Mouse (Mus musculus): ENCODE results near the gene Fut9. TPM values are rescaled to one million over a fixed set of nuclear protein-coding genes. Genes with fewer than 3 reads are reported as not detected.

The Fut9 gene
- polyA plus RNA-seq, 1 experiment from 2014 or later = not detected

DNA sequence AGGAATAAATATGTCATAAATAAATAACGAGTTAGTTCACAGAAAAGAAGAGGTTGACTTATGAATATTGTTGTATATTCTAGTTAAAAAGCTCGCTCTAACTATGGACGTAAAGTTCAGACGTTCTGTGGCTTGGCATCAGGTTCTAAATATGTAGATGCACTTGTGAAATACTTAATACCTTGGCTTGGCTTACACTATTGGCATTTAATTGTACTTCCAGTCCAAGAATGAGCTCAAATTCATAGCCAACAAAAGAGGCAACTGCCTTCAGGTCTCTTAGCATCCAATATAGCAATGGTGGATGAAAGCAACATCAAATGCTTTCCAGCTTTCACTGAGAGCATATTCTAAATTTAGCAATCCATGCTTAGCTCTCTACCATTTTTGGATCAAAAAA lies 182.7 kb downstream of the Fut9 start:
- H3K36me3 ChIP-seq (ENCODE audit: inconsistent target) = no peaks in the 10 kb centered on the region
- H3K79me2 ChIP-seq (ENCODE audit: inconsistent target) = no peaks in the 10 kb centered on the region
- WGBS (ENCODE audit: missing documents) = 68% methylated on average over 4 of the region's 4 CpGs
- H3K27ac ChIP-seq = no peak overlapping the region
- no peak overlapping the region for H3K4me3 ChIP-seq (ENCODE audit: inconsistent target)

DNA sequence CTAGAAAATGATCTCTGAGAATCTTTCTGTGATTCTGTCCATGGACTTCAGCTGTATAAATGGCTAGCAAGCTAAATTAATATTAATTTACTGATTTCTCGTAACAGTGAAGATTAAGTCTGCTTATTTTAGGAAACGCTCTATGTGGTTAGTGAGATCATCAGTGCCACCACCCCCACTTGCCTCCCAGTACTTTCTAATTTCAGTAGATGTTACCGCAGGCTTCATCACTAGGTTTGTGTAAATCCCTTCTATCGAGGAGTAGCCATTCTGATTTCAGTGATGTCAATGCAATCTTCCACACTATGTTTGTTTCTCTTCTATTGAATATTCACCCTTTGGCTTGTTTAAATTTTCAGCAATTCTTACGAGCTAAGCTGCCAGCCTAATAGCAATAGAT lies 186.6 kb downstream of the Fut9 start:
- WGBS (ENCODE audit: missing documents) = 88% methylated on average over 5 of the region's 5 CpGs
- Histone ChIP-seq H3K27ac (no peak overlapping the region), H3K4me3 (ENCODE audit: inconsistent target) (no peak overlapping the region), H3K36me3 (ENCODE audit: inconsistent target) (no peaks in the 10 kb centered on the region), H3K79me2 (ENCODE audit: inconsistent target) (no peaks in the 10 kb centered on the region)

DNA sequence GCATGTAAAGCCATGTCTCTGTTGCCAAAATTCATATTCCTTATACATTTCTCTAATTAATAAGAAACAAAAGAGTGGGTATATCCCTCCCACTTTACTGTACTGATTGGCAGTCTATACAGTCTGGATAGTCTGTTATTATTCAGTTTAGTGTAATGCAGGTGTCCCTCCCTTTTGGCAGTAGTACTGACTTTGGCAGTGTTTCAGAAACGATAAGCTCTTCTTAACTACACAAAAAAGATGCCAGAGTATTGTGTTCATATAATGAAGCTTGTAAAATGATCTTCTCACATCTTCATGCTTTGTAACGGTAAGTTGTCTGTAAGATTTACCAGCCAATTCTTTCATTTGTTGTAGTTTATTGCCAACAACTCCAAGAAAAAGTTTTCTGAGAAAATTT lies 189.6 kb downstream of the Fut9 start:
- H3K36me3 ChIP-seq (ENCODE audit: inconsistent target) = no peaks in the 10 kb centered on the region
- 69% methylated on average over 2 of the region's 2 CpGs for WGBS (ENCODE audit: missing documents)
- H3K4me3 ChIP-seq (ENCODE audit: inconsistent target) = no peak overlapping the region
- H3K79me2 ChIP-seq (ENCODE audit: inconsistent target) = no peaks in the 10 kb centered on the region
- H3K27ac ChIP-seq = no peak overlapping the region

DNA sequence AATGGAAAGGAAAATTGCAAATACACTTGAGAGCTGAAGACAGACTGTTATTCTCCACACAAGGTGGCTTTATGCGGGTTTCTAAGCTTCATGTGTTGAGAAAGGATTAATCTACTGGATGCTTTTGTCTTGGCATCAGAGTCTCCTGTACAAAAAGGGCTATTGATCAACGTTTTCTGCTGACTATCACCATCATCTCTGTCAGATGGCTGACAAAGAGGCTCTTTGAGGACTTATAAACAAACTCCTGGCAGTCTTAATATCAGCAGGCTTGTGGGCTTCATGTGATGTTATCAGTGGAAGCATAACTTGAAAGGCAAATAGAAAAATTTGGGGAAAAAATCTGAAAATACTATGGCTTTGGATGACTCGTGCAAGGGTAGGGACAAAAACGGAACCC lies 206.8 kb downstream of the Fut9 start:
- 78% methylated on average over 4 of the region's 4 CpGs for WGBS (ENCODE audit: missing documents)
- H3K27ac ChIP-seq = no peak overlapping the region

More for the DNA sequence above, 206.8 kb downstream of the Fut9 start:
- H3K36me3 ChIP-seq (ENCODE audit: inconsistent target) = no peaks in the 10 kb centered on the region
- no peaks in the 10 kb centered on the region for H3K79me2 ChIP-seq (ENCODE audit: inconsistent target)
- no peak overlapping the region for H3K4me3 ChIP-seq (ENCODE audit: inconsistent target)

All from macrophage (primary cell).